ENCODE assay signal across 1 mouse cellular context in the genomic region with DNA sequence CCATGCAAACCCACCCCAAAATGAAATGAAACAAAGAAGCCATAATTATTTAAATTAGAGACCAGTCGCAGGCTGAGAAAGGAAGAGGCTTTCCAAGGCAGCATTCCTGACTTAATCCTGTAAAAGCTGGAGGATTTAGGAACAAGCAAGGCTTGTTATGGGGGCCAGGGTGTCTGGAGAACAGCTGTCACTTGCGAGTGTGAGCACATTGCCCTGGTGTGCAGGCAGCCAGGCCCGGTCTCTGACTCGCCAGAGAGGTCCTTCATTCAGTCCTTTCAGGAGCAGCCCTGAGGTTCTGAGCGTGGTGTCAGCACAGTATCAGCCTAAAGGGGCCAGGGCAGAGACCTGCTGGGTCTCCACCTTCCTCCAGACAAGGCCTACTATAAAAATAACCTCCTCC.
A peak's percentile ranks its signal among the peaks of the same experiment; 100 is the strongest.
TF ChIP-seq lines count a peak whose summit lies in the region.

No protein-coding gene starts in this region.

TF ChIP-seq in myocyte, 11 proteins besides CTCF, POLR2A, EP300 and RAD21 (continued from another document):
- TF ChIP-seq MYOD1 (IDR thresholded peaks at IDR 0.05; ENCODE audit: control insufficient read depth in 1 of 3, insufficient read length in 2 of 3, low read depth in 2 of 3): peak in 2 of 3 experiments; percentile 85 to 91
- no peak for TF ChIP-seq POLR2AphosphoS2 (IDR thresholded peaks at IDR 0.05; ENCODE audit: insufficient read length, low read depth)
- TF ChIP-seq E2F4 (IDR thresholded peaks at IDR 0.05; ENCODE audit: insufficient read depth): no peak
- TF ChIP-seq CEBPB (IDR thresholded peaks at IDR 0.05; ENCODE audit: insufficient read depth, poor library complexity, severe bottlenecking): no peak
- no peak for TF ChIP-seq REST (IDR thresholded peaks at IDR 0.05; ENCODE audit: insufficient read depth, insufficient read length)
- no peak for TF ChIP-seq USF1 (IDR thresholded peaks at IDR 0.05; ENCODE audit: low read depth)
- no peak for TF ChIP-seq TCF3 (IDR thresholded peaks at IDR 0.05; ENCODE audit: insufficient read length, low read depth)
